Mouse (Mus musculus) adipose tissue, adult 10 weeks (tissue): ENCODE measurements around the gene Tcirg1. TPM values are rescaled to one million over a fixed set of nuclear protein-coding genes. Genes with fewer than 3 reads are reported as not detected.

ENCODE experiments used
- polyA plus RNA-seq: library from polyadenylated mRNA; stranded (reverse); fragments of 350-450 nt; fragmentation: Illumina TruSeq; extraction: RNeasy Lipid Tissue Mini Kit (QIAGEN cat#74804); gene quantifications from one replicate; pipeline ENCODE4 v1.2.3, GENCODE M21; 2014; ENCODE audit warnings: low read depth, low replicate concordance

Gene Tcirg1
- polyA plus RNA-seq, result 33.4 TPM

GRCm38 (mm10) chr19:3906795-3907786 is at the start of gene Tcirg1:
Gene Tcirg1 (minus strand): TSS chr19:3907133.

GRCm38 (mm10) chr19:3935032-3935895 is 28.3 kb upstream of the Tcirg1 start, which contains the start of gene Unc93b1:
Gene Unc93b1 (plus strand): TSS chr19:3935186.

GRCm38 (mm10) chr19:3929211-3929941 is 22.4 kb upstream of the Tcirg1 start, which contains the start of gene Aldh3b1:
Gene Aldh3b1 (minus strand): TSS chr19:3929808.

GRCm38 (mm10) chr19:3912337-3913204 is 5.6 kb upstream of the Tcirg1 start, which contains the start of gene Ndufs8:
Gene Ndufs8 (minus strand): TSS chr19:3912774.

GRCm38 (mm10) chr19:3851502-3851962 is 55.4 kb downstream of the Tcirg1 start, which contains the start of gene Chka:
Gene Chka (plus strand): TSS chr19:3851773.

Other genes with a start within 250 kb of the Tcirg1 start
- 50.7 TPM for gene Lrp5, start 220.6 kb downstream of the Tcirg1 start, polyA plus RNA-seq
- 23.8 TPM for gene 1810055G02Rik, start 198.8 kb downstream of the Tcirg1 start, polyA plus RNA-seq
- gene Kmt5b, start 139.7 kb downstream of the Tcirg1 start, polyA plus RNA-seq, result 34.3 TPM
- 57.2 TPM for gene Chka, start 55.4 kb downstream of the Tcirg1 start, polyA plus RNA-seq
- 112 TPM for gene Ndufs8, start 5.6 kb upstream of the Tcirg1 start, polyA plus RNA-seq
- 8.3 TPM for gene Aldh3b1, start 22.7 kb upstream of the Tcirg1 start, polyA plus RNA-seq
- gene Unc93b1, start 28.1 kb upstream of the Tcirg1 start, polyA plus RNA-seq, result 55.5 TPM
- 0.15 TPM for gene Aldh3b3, start 51.5 kb upstream of the Tcirg1 start, polyA plus RNA-seq
- gene Aldh3b2, start 65.2 kb upstream of the Tcirg1 start, polyA plus RNA-seq, result 10.9 TPM
- gene Acy3, start 79.4 kb upstream of the Tcirg1 start, polyA plus RNA-seq, result 32.3 TPM
- not detected for gene Tbx10, start 85.6 kb upstream of the Tcirg1 start, polyA plus RNA-seq
- 25.3 TPM for gene Nudt8, start 93.4 kb upstream of the Tcirg1 start, polyA plus RNA-seq
- 2.5 TPM for gene Gm49405, start 93.5 kb upstream of the Tcirg1 start, polyA plus RNA-seq
- gene Doc2g, start 96.2 kb upstream of the Tcirg1 start, polyA plus RNA-seq, result 3.2 TPM
- 124 TPM for gene Ndufv1, start 105.7 kb upstream of the Tcirg1 start, polyA plus RNA-seq
- gene Gstp1, start 130.9 kb upstream of the Tcirg1 start, polyA plus RNA-seq, result 408 TPM
- gene Gstp2, start 138.9 kb upstream of the Tcirg1 start, polyA plus RNA-seq, result 25.3 TPM
- gene Gstp3, start 152.4 kb upstream of the Tcirg1 start, polyA plus RNA-seq, result 0.71 TPM
- gene Cabp2, start 174.4 kb upstream of the Tcirg1 start, polyA plus RNA-seq, result not detected
- 93.4 TPM for gene Cdk2ap2, start 190.0 kb upstream of the Tcirg1 start, polyA plus RNA-seq
- 29.6 TPM for gene Pitpnm1, start 192.9 kb upstream of the Tcirg1 start, polyA plus RNA-seq
- gene Aip, start 218.7 kb upstream of the Tcirg1 start, polyA plus RNA-seq, result 74.7 TPM
- gene Gpr152, start 232.7 kb upstream of the Tcirg1 start, polyA plus RNA-seq, result 0.19 TPM
- 1.1 TPM for gene Cabp4, start 236.9 kb upstream of the Tcirg1 start, polyA plus RNA-seq
- 169 TPM for gene Coro1b, start 241.5 kb upstream of the Tcirg1 start, polyA plus RNA-seq
- 3.3 TPM for gene Ptprcap, start 246.5 kb upstream of the Tcirg1 start, polyA plus RNA-seq